Mouse (Mus musculus) embryonic facial prominence, embryonic 14.5 days (tissue): ENCODE data around the gene Acadm. TPM values are rescaled to one million over a fixed set of nuclear protein-coding genes. Genes with fewer than 3 reads are reported as not detected.

Source experiments
- ATAC-seq: fragments of 200-750 bp; cut with Nextera tagmentation; 2 replicates; pipeline ENCODE4 v1.8.0; 2017; ENCODE audit warnings: low read depth, moderate number of reproducible peaks, moderate TSS enrichment
- DNase-seq: peaks from one replicate; pipeline ENCODE4 v3.0.0-alpha.2; 2015; ENCODE audit warnings: low spot score
- H3K27ac ChIP-seq: fragments of 300-500 bp; sonication (generic); replicated peaks from 2 replicates; pipeline ENCODE4 v1.5.1; 2014; ENCODE audit warnings: low read depth, mild to moderate bottlenecking, low read length, moderate library complexity
- H3K27me3 ChIP-seq: fragments of 300-500 bp; sonication (generic); replicated peaks from 2 replicates; pipeline ENCODE4 v1.6.1; 2014; ENCODE audit warnings: low read length; ENCODE audit not compliant: control insufficient read depth, insufficient read depth
- H3K36me3 ChIP-seq: fragments of 300-500 bp; sonication (generic); 2 replicates; pipeline ENCODE4 v1.6.1; 2014; ENCODE audit warnings: low read length, mixed read lengths; ENCODE audit not compliant: control insufficient read depth, insufficient read depth
- H3K4me1 ChIP-seq: fragments of 300-500 bp; sonication (generic); 2 replicates; pipeline ENCODE4 v1.6.1; 2014; ENCODE audit warnings: antibody characterized with exemption, low read length; ENCODE audit not compliant: control insufficient read depth, insufficient read depth
- H3K4me2 ChIP-seq: fragments of 300-500 bp; sonication (generic); 2 replicates; pipeline ENCODE4 v1.6.1; 2014; ENCODE audit warnings: low read depth, mild to moderate bottlenecking, low read length, moderate library complexity, mixed read lengths
- H3K4me3 ChIP-seq: fragments of 300-500 bp; sonication (generic); 2 replicates; pipeline ENCODE4 v1.5.1; 2014; ENCODE audit warnings: low read depth, mild to moderate bottlenecking, low read length
- H3K9ac ChIP-seq: fragments of 300-500 bp; sonication (generic); 2 replicates; pipeline ENCODE4 v1.6.1; 2014; ENCODE audit warnings: low read depth, mild to moderate bottlenecking, low read length, moderate library complexity, mixed read lengths
- H3K9me3 ChIP-seq: fragments of 300-500 bp; sonication (generic); 2 replicates; pipeline ENCODE4 v1.6.1; 2016; ENCODE audit warnings: low read length; ENCODE audit not compliant: control insufficient read depth
- WGBS: fragments of 180-500 bp; shearing (Covaris S2); extraction: QIAGEN DNeasy Blood & Tissue Kit; methylation state at CpG from one replicate; pipeline ENCODE4 v1.1.7; 2014; 5-methylcytosine and 5-hydroxymethylcytosine counted together
- polyA plus RNA-seq: library from polyadenylated mRNA; unstranded; fragments of >200 nt; fragmentation: Nextera tagmentation; extraction: Ambion mirVana; gene quantifications from 2 replicates; pipeline ENCODE4 v1.2.1, GENCODE M21; 2014

Acadm gene
- polyA plus RNA-seq, 1 experiment from 2014 or later, result 81.1 TPM

DNA sequence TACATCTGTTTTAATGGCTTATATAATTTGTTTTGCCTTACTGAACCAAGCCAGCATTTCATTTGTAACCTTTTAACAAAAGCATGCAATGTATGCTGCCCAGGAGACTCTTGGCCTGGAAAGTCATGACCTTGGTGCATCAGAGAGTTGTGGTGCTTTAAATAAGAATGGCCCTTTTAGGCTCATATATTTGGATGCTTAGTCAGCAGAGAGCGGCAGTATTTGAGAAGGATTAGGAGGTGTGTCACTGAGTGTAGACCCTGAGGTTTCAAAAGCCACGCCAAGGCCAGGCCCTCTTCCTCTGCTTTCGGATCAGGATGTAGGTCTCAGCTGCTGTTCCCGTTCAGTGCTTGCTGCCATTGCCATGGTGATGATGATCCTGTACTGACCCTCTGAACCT is 25.0 kb upstream of the Acadm start:
- ATAC-seq (no peak), DNase-seq (no peak)
- Histone ChIP-seq H3K9ac (no peak overlapping the region), H3K4me1 (no peaks in the 10 kb centered on the region; the same call in none of the 2 replicates), H3K36me3 (no peaks in the 10 kb centered on the region), H3K27ac (no peak overlapping the region), H3K9me3 (no peaks in the 10 kb centered on the region), H3K27me3 (peaks cover 20% of the 10 kb centered on the region), H3K4me2 (no peak overlapping the region), H3K4me3 (no peak overlapping the region)
- 86% methylated on average over 4 of the region's 4 CpGs for WGBS

DNA sequence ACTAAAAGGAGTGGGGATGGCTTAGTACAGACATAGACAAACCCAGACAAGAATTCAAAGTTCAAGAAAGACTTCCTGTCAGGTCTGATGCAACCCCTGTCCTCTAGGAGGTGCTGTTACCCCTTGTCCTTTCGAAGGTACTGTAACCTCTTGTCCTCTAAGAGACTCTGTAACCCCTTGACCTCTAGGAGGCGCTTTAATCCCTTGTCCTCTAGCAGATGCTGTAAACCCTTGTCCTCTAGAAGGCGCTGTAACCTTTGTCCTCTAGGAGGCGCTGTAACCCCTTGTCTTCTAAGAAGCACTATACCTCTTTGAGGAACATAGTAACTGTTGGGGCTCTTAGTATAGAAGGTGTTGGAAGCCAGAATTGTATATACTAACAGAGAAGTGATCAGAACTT is 24.1 kb upstream of the Acadm start:
- 44% methylated on average over 4 of the region's 4 CpGs for WGBS

DNA sequence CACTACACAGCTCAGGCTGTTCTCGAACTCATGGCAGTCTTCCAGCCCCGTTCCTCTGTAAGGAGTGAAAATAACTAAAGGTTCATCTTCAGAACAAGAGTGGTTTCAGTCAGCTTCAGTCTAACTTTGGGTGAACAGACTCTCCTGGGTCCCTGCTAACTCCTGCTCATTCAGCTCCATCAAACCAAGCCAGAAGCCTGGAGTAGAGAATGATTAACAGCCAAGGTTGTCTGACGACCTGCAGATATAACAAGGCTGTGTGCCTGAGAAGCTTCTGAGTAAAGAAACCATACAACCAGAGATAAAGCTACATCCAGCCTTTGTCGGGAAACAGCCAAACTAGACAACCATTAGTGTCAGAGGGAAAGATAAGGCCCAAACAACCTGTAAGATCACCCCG is 23.0 kb upstream of the Acadm start:
- no peaks in the 10 kb centered on the region for H3K4me1 ChIP-seq
- no peak overlapping the region for H3K4me3 ChIP-seq
- H3K4me2 ChIP-seq, result no peak overlapping the region
- WGBS, result 90% methylated on average over 5 of the region's 5 CpGs
- no peak overlapping the region for H3K27ac ChIP-seq
- H3K27me3 ChIP-seq, result peaks cover 2% of the 10 kb centered on the region; the same call in 1 of the 2 replicates
- no peaks in the 10 kb centered on the region for H3K36me3 ChIP-seq
- H3K9ac ChIP-seq, result no peak overlapping the region
- no peaks in the 10 kb centered on the region for H3K9me3 ChIP-seq
- no peak for DNase-seq
- no peak for ATAC-seq

More for the DNA sequence above, 24.1 kb upstream of the Acadm start:
- H3K9ac ChIP-seq, result no peak overlapping the region
- H3K27ac ChIP-seq, result no peak overlapping the region
- no peak overlapping the region for H3K4me2 ChIP-seq
- no peak overlapping the region for H3K4me3 ChIP-seq
- peak; percentile 13; the same call in 1 of the 2 replicates for ATAC-seq
- H3K9me3 ChIP-seq, result no peaks in the 10 kb centered on the region
- peak; percentile 62 for DNase-seq
- H3K36me3 ChIP-seq, result no peaks in the 10 kb centered on the region
- peaks cover 11% of the 10 kb centered on the region; the same call in 1 of the 2 replicates for H3K27me3 ChIP-seq
- no peaks in the 10 kb centered on the region for H3K4me1 ChIP-seq

DNA sequence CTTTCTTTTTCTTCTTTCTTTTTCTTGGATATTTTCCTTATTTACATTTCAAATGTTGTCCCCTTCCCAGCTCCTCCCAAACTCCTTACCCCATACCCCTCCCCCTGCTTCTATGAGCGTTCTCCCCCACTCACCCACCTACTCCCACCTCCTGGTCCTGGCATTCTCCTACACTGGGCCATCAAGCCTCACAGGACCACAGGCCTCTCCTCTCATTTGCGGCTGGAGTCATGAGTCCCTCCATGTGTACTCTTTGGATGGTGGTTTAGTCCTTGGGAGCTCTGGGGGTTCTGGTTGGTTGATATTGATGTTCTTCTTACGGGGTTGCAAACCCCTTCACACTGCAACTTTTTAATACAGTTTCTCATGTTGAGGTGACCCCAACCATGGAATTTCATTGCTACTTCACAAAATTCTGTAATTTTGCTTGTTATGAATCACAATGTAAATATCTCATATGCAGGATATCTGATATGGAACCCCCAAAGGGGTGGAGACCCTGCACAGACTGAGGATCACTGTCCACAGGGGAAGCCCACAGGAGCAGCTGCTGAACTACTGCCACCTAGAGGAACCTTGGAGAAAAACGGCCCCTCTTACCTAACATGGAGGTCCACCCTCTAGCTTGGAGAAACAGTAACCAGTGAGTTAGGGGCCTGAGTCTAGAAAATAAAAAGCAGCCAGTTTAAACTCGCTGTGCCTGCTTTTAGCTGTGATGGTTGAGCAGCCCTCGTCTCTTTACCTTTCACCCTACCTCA is 17.4 kb upstream of the Acadm start:
- WGBS, result 73% methylated on average over 6 of the region's 6 CpGs
- Histone ChIP-seq H3K27ac (no peak overlapping the region), H3K36me3 (no peaks in the 10 kb centered on the region), H3K4me1 (no peaks in the 10 kb centered on the region), H3K4me2 (no peak overlapping the region), H3K9me3 (no peaks in the 10 kb centered on the region), H3K4me3 (no peak overlapping the region), H3K9ac (no peak overlapping the region), H3K27me3 (no peaks in the 10 kb centered on the region)
- DNase-seq, result no peak
- ATAC-seq, result no peak

DNA sequence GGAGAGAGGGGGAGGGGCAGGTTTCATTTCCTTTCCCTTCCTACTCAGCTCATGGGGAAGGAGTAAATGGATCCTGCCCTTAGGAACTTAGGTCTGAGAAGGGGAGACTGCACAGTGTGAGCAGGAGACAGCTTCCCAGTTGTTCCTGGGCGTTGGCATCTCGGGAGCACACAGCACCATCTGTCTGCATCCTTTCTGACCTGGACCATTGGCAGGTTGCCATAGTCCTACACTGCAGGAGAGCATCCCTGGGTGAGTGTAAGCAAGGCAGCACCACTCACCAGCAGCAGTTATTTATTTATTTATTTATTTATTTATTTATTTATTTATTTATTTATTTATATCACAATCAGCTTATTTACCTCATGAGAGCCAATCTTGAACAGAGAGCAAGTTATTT is 16.5 kb upstream of the Acadm start:
- Histone ChIP-seq H3K4me3 (no peak overlapping the region), H3K27me3 (no peaks in the 10 kb centered on the region), H3K4me2 (no peak overlapping the region), H3K4me1 (no peaks in the 10 kb centered on the region), H3K9me3 (no peaks in the 10 kb centered on the region), H3K36me3 (no peaks in the 10 kb centered on the region), H3K9ac (no peak overlapping the region), H3K27ac (no peak overlapping the region)
- 52% methylated on average over 2 of the region's 2 CpGs for WGBS
- 0 out of 2 replicates have a peak, but pooled peaks have one; percentile 16 for ATAC-seq
- DNase-seq, result no peak

DNA sequence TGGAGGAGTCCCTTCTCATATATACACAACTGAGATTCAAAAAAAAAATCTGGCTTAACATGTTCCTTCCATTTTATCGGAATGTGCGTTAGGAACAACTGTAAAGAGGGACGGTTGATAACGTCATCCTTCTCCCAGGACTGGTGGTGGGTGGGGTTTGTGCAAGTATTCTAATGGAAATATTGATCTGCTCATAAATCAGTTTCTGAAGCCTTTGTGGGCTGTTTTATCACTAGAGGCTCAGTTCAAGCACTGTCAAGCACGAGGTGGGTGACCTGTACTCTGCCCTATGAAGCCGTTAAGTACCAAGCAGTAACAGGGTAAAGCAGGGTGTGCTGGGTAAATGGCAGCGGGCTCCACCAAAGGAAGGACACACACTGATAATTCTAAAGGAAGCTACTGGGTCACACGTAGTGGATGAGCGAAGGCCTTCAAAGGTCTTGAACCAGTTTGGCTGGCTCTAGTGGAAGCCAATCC is 15.3 kb upstream of the Acadm start:
- ATAC-seq, result no peak
- no peak overlapping the region for H3K9ac ChIP-seq
- no peak overlapping the region for H3K4me2 ChIP-seq
- H3K27ac ChIP-seq, result no peak overlapping the region
- no peak overlapping the region for H3K4me3 ChIP-seq
- 87% methylated on average over 9 of the region's 9 CpGs for WGBS
- H3K36me3 ChIP-seq, result no peaks in the 10 kb centered on the region
- DNase-seq, result no peak
- H3K9me3 ChIP-seq, result no peaks in the 10 kb centered on the region
- no peaks in the 10 kb centered on the region for H3K4me1 ChIP-seq
- no peaks in the 10 kb centered on the region for H3K27me3 ChIP-seq

DNA sequence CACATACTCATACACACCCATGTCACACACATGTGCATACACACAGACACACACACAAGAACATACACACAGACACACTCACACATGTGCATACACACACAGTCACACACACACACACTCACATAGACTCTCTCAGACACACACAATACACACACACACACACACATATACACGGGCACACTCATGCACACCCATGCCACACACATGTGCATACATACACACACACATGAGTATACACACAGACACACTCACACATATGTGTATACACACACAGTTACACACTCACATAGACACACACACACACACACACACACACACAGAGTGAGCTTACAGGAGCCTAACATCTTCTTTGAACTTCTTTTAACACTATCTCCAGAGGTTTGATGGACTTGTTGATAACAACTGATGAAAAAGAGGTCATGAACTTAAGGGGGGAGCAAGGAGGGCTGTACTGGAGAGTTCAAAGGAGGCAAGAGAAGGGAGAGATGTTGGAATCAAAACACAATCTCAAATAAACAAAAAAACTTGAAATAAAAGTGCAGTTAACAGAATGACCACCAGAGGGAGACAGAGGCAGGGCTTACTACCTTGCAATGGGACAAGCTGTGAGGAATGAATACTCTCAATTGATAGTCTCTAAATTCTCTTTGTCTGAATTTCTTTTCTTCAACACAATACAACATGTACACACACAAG is 14.8 kb upstream of the Acadm start:
- no peaks in the 10 kb centered on the region for H3K36me3 ChIP-seq
- H3K4me3 ChIP-seq, result no peak overlapping the region
- ATAC-seq (no peak), DNase-seq (peak; percentile 31)
- no peaks in the 10 kb centered on the region for H3K9me3 ChIP-seq
- no peaks in the 10 kb centered on the region for H3K27me3 ChIP-seq
- WGBS, result 81% methylated on average over 1 of the region's 1 CpGs
- H3K4me2 ChIP-seq, result no peak overlapping the region
- H3K9ac ChIP-seq, result no peak overlapping the region
- no peaks in the 10 kb centered on the region for H3K4me1 ChIP-seq
- no peak overlapping the region for H3K27ac ChIP-seq

DNA sequence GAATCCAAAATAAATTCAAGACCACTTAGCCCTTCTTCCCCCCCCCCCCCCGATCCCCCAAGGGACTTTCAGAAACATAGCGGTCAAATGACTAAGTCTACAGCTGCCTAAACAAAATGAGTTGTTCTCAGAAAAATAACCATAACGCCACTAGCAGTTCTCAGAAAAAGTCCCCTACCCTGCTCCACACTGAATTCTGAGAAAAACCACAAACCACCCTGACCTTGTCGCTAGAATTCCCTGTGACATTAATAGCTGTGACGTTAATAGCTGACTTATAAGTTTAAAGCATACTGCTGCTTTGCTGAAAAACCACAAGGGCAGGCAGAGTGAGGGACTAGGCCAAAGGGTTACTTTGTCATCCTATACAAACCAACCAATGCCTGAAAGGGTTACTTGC is 13.5 kb upstream of the Acadm start:
- Histone ChIP-seq H3K27ac (no peak overlapping the region), H3K4me3 (no peak overlapping the region), H3K4me2 (no peak overlapping the region), H3K9ac (no peak overlapping the region), H3K27me3 (no peaks in the 10 kb centered on the region), H3K36me3 (no peaks in the 10 kb centered on the region), H3K9me3 (no peaks in the 10 kb centered on the region), H3K4me1 (no peaks in the 10 kb centered on the region)
- DNase-seq (no peak), ATAC-seq (no peak)
- WGBS, result 79% methylated on average over 5 of the region's 5 CpGs
